Mouse (Mus musculus) gastrocnemius, postnatal 25 days (tissue): ENCODE results near the gene Dazap1. TPM values are rescaled to one million over a fixed set of nuclear protein-coding genes. Genes with fewer than 3 reads are reported as not detected.

Experiments
- DNase-seq: peaks from one replicate; pipeline ENCODE4 v3.0.0; 2022
- total RNA-seq, 2 experiments: library from RNA; stranded (reverse); gene quantifications; 1 replicate in 1 of 2; 2 replicates in 1 of 2; pipeline ENCODE4 v1.2.3; 2021

Dazap1 gene
- total RNA-seq, 2 experiments from 2014 or later, result 40.1 to 43.6 TPM

- DNase-seq, result peak; percentile 89
Observed at GRCm38 (mm10) chr10:80248971-80249640, 12.2 kb upstream of the Dazap1 start, which contains the start of gene Ndufs7. Gene Ndufs7 (plus strand): TSS chr10:80249121.

GRCm38 (mm10) chr10:80250059-80250458 lies 11.2 kb upstream of the Dazap1 start:
- DNase-seq, result no peak

- no peak for DNase-seq
Observed at GRCm38 (mm10) chr10:80250573-80250972, 10.7 kb upstream of the Dazap1 start.

- no peak for DNase-seq
Observed at GRCm38 (mm10) chr10:80252011-80252410, 9.3 kb upstream of the Dazap1 start.

- peak; percentile 59 for DNase-seq
Observed at GRCm38 (mm10) chr10:80252493-80253274, 8.6 kb upstream of the Dazap1 start.

- DNase-seq, result no peak
Observed at GRCm38 (mm10) chr10:80253551-80253950, 7.7 kb upstream of the Dazap1 start.

GRCm38 (mm10) chr10:80254331-80255297 lies 6.7 kb upstream of the Dazap1 start:
- no peak for DNase-seq

- no peak for DNase-seq
Observed at GRCm38 (mm10) chr10:80255881-80256535, 5.3 kb upstream of the Dazap1 start.

- no peak for DNase-seq
Observed at GRCm38 (mm10) chr10:80257936-80258335, 3.4 kb upstream of the Dazap1 start.

- no peak for DNase-seq
Observed at GRCm38 (mm10) chr10:80258752-80259462, 2.4 kb upstream of the Dazap1 start.

- no peak for DNase-seq
Observed at GRCm38 (mm10) chr10:80259463-80259805, 1.9 kb upstream of the Dazap1 start.

GRCm38 (mm10) chr10:80259861-80260641 lies 1.2 kb upstream of the Dazap1 start:
- peak; percentile 72 for DNase-seq

- DNase-seq, result peak; percentile 96
Observed at GRCm38 (mm10) chr10:80261585-80261968, 291 bp downstream of the Dazap1 start.

GRCm38 (mm10) chr10:80262169-80262568 lies 883 bp downstream of the Dazap1 start:
- no peak for DNase-seq

GRCm38 (mm10) chr10:80262776-80263365 lies 1.6 kb downstream of the Dazap1 start:
- DNase-seq, result no peak

GRCm38 (mm10) chr10:80264341-80265148 lies 3.3 kb downstream of the Dazap1 start:
- DNase-seq, result peak; percentile 99

- DNase-seq, result no peak
Observed at GRCm38 (mm10) chr10:80265149-80265486, 3.8 kb downstream of the Dazap1 start.

GRCm38 (mm10) chr10:80270099-80270498 lies 8.8 kb downstream of the Dazap1 start:
- no peak for DNase-seq

- DNase-seq, result no peak
Observed at GRCm38 (mm10) chr10:80270734-80271181, 9.5 kb downstream of the Dazap1 start.
